Mouse (Mus musculus) cerebellum, adult 11 months (tissue): ENCODE data around the gene Rims1.

Source experiments
- DNase-seq: peaks from one replicate; pipeline ENCODE4 v3.0.0; 2022

The Rims1 gene

GRCm38 (mm10) chr1:22805726-22806625 is at the start of gene Rims1:
Gene Rims1, minus strand, starts transcription at chr1:22805994.
- peak; percentile 85 for DNase-seq

DNA sequence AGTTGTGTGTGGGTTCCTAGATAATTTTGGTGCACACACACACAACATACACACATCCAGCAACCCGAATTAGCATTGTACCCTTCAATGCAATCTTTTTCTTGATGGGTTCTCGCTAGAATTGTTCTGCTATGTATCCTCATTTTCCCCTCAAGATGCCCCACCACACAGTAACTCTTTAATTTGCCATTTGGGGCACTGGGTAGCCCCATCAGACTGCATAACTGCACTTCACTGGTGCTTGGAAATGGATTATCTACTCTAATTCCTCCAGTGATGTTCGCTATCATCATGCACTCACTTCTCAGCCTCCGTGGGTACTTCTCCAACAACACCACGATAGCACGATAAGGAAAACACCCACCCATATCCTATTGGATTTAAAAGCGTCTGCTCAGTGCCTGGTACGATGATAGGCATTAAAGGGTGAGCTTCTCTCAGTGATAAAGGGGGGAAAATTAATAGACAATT is 867 bp upstream of the Rims1 start:
- peak; percentile 30 for DNase-seq

DNA sequence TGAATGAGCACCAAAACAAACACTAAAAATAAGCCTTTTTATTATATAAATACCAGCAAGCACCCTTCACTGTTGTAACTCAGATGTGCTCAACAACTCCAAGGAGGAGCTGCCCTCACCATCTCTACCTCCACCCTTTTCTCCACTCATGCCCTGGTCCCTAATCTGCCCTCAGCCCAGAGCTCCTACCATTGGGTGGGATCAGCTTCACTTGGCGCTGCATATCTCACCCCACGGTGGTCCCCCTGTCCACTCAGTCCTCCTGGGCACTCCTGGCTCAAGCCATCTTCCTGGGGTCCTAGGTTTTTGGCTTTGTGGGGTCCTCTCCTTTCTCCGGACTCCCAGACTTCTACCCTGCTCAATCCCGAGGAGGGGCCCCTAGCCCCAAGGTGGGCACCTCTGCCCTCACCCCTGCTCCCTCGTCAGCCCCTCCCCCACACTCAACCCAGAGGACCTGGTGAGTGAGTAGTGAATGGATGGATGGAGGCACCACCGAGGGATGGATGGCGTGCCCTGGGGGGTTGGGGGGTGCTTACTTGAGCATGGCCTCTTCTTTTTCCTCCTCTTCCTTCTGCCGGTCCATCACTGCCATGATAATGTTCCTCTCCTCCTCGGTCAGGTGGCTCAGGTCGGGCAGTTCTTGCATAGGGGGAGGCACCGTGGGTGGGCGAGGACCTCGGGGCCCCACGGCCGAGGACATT is 619 bp downstream of the Rims1 start:
- DNase-seq: peak; percentile 66

DNA sequence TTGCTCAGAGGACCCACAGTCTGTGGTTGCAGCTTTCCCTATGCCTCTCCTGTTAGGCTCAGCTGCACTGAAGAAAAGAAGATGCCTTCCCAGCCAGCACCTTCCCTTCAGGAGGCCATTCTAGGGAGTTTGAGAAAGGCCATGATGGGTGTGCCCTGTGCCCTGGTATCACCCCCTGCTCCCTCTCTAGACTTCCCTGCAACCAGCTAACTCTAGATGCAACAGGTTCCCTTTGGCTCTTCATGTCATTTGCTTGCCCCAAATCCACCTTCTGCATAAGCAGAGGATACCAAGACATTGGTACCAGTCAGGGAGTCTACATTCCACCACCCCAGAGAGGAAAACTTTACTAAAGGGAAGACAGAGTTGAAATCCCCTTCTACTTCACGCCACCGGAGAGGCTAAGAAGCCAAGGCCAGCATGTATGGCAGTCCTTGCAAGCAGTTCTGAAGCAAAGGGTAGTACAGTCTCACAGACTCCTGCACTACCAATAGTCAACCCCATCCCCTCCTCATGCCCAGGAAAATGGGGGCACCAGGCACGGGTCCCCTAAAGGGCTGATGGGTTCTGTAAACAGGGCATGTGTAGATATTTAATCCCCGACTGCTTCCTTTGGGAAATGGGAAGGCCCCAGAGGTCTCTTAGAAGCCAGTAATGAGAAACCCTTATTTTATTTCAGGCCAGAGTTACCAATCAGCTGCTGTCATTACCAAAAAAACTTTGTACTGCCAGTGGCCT is 1.5 kb downstream of the Rims1 start:
- DNase-seq: no peak

GRCm38 (mm10) chr1:22803471-22803870 is 2.3 kb downstream of the Rims1 start:
- peak; percentile 45 for DNase-seq

- no peak for DNase-seq
Measured at GRCm38 (mm10) chr1:22800276-22800675, 5.5 kb downstream of the Rims1 start.

GRCm38 (mm10) chr1:22797091-22797490 is 8.7 kb downstream of the Rims1 start:
- no peak for DNase-seq

DNA sequence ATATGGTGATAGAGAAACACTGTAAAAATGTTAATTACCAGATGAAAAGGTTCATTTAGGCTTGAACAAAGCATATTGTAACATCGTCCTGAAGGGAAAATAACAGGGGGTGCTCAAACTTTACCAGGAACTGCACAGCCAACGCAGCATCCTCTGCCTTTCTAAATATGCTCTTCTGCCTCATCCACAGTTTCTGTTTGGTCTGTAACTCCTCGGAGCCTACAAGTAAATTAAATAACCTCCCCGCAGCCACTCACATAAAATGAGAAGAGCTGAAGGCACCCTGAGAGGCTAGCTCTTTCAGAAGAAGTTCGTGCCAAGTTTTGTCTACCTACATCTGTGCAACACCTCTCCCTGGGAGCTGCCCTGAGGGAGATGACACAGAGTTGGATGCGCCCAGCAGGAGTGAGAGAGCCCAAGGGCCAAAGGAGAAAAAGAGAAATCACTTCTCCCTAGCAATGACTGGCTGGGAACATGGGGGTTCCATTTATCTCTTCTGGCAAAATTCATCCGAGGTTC is 16.3 kb downstream of the Rims1 start:
- no peak for DNase-seq

- DNase-seq: peak; percentile 75
Measured at GRCm38 (mm10) chr1:22787616-22788015, 18.2 kb downstream of the Rims1 start.

DNA sequence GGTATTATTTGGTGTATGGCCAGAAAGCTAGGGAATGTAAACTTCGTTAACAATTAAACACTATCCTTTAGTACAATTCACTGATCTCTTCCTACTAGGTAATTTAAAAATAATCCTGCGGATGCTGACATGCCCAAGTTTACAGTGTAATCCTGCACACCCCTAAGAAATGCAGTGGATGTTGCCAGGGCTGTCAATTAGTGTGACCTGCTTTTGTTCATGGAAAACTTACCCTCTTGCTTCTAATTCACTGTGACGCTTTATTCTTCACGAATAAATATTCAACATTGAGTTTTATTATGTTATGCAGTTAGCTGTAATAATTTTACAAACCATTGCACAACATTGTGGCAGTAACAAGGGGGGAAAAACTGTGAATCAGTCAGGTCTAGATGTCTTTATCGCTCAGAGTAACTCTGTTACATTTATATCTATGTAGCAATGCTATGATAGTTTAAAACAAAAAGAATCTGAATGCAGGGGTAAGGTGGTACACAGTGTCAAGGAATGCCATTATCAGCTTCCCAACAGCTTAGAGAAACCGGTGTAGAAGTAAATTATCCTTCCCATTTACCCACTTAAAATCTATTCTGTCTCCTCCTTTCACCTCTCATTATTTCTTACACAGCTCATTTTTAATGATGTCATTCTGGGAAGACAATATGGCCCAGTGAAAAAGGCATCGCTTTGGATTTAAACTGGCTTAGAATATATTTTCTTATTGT is 35.1 kb downstream of the Rims1 start:
- DNase-seq: no peak

GRCm38 (mm10) chr1:22763376-22763775 is 42.4 kb downstream of the Rims1 start:
- no peak for DNase-seq

DNA sequence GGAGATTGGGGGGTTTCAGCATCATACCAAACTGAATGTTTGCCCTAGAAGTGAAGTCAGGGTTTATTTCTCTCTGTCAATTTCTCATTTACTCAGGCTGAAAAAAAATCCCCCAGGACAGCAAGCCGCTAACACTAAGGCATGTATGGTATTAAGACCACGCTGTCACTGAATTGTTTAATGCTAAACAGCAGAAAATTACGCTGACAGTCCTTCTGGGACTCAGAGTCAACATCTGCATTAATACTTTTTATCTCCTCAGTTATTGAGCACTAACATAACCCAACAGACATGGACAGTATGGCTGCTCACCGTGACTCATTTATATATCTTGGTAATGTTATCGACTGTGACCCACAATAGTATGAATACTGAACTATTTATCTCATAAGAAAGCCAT is 43.0 kb downstream of the Rims1 start:
- DNase-seq: no peak

DNA sequence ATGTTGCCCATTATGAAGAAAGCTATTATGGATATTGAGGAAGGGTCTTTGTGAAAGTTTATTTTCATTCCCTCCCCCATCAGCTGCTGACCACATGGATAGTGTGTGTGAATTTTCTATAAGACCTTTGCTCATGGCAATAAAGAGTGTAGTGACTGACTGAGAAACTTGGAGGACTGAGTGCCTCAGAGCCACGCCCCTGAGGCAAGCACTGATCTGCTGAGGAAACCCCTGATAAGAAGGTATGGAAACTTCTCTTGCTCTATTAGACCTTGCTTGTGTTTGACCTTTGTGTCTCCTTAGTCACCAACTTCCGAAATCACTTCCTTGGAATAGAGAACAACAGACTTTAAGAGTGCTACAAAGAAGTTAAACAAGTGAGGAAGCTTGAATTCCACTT is 55.3 kb downstream of the Rims1 start:
- DNase-seq: no peak

DNA sequence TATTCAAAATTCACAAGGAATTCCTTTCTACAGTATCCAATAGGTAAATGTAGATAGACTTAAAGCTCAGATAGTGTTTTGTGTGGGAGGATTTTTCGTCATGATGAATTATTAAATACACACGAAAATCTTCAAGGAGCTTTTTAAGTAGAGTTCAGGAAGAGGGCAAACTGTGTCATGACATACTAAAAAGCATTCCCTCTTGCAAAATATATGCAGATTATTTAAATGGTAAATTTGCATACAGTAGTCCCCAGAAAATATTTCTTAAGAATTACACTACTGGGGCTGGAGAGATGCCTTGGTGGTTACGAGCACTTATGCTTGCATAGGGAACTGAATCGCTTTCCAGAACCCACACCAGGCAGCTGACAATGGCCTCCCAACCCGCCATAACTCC is 61.1 kb downstream of the Rims1 start:
- no peak for DNase-seq

DNA sequence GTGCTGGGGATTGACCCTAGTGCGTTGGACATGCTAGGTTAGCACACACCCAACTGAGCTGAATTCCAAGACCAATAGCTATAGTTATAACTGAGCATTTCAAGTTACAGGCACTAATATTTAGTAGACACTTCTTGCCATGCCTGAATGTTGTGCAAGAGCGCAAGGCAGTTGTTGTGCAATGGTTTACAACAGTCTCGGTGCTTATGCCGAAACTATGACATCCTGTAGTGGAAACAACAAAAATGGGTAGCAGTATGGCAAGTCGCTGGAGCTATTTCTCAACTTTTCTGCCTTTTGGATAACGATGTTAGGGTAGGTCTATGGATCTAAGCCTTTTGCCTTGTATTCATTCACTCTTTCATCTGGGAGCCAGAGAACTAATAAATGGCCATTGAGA is 68.3 kb downstream of the Rims1 start:
- no peak for DNase-seq

GRCm38 (mm10) chr1:22734429-22734828 is 71.4 kb downstream of the Rims1 start:
- DNase-seq: no peak

DNA sequence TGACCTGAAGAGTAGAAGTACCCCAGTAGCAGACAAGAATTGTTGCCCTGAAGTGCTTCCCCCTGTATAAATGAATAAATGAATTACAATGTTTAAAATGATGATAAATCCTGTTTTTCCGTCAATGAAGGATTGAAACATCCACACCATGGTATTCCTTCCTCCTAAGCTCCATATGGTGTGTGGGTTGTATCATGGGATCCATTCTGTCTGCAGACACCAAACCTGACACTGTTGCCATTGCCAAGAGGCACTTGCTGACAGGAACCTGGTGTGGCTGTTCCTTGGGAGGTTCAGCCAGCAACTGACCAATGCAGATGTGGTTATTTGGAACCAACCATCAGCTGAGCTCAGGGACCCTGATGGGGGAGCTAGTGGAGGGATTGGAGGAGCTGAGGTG is 72.5 kb downstream of the Rims1 start:
- DNase-seq: no peak

DNA sequence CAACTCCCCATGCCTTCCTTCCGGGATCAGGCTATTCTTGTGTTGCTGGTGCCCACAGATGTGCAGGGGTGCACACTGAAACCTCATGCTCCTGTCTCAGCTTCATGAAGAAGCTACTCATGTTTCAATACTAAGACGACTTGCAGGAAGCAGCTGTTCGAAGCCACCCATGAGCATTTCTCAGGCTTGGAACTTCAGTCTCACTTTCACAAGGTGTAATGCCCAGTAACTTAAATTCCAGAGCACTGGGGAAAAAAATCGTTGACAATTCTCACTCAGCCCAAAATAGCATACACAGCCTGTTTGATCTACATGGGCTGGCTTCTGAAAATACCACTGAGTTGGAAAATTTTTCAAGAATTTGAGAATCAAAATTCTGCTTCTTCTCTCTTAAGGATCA is 77.6 kb downstream of the Rims1 start:
- no peak for DNase-seq

- no peak for DNase-seq
Measured at GRCm38 (mm10) chr1:22721706-22722105, 84.1 kb downstream of the Rims1 start.

DNA sequence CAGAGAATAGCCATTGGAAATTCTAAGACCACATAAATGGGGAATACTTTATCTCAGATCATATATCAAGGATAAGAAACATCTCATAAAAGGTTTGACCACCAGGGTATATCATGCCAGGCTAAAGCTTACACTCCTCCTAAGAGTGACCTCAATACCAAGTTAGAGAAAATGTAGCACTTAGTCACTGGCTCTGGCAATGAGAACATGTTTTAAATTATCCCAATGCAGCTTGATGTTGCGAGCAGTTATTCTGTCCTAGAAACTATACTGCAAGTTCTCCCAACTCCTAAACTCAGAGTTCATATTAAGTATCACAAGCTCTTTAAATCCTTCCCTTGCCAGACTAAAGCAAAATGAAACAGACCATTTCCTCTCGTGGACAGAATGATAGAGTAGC is 85.1 kb downstream of the Rims1 start:
- no peak for DNase-seq

DNA sequence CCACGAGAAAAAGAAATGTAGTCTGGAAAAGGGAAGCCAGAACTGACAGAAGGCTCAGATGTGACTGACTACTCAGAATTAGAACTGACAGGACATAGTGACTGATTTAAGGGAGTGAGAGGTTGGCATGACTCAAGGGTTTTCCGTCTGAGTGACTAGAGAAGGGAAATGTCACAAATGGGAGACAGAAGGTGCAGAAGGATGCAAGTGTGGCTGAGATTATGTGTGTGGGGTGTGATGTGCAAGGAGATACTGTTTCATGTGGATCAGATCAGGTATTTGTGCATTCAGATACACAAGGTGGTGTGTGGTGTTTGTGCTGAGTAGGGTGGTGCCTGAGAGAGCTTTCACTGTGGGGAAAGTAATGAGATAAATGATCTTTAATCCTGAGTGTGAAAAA is 96.3 kb downstream of the Rims1 start:
- DNase-seq: peak; percentile 18

- no peak for DNase-seq
Measured at GRCm38 (mm10) chr1:22695046-22695445, 110.7 kb downstream of the Rims1 start.

DNA sequence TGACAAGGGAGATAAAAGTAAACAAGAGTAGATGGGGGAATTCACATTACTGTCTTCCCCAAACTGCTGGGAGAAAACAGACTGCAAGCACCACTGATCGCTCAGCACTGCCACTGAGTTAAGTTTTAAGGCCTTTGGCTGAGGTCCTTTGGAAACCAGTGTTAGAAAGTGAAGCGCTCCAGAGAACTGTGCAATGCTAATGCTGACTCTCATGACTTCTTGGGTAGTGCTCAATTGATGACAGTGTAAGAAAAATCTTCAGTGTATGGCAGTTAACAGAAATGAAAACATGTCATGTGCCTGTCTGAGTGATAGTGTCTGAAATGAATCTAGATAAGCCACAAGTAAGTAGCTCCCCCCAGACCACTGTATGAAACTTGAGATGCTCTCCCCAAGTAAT is 111.3 kb downstream of the Rims1 start:
- no peak for DNase-seq
